Mouse (Mus musculus) thymus, adult 2 months (tissue): ENCODE measurements around the gene Zcchc14.

Source experiments
- CTCF ChIP-seq: fragments of 200-500 bp; IDR thresholded peaks from 2 replicates; pipeline ENCODE4 v1.5.1; 2012; ENCODE audit warnings: mild to moderate bottlenecking, control low read depth, low read length, moderate library complexity, borderline replicate concordance; ENCODE audit not compliant: control insufficient read depth, poor library complexity, insufficient read depth; ENCODE audit errors: extremely low read depth
- POLR2A ChIP-seq: fragments of 200-500 bp; IDR thresholded peaks from 2 replicates; pipeline ENCODE4 v1.6.1; 2012; ENCODE audit warnings: mild to moderate bottlenecking, low read length, control low read depth, moderate library complexity; ENCODE audit not compliant: control insufficient read depth, poor library complexity, insufficient read depth; ENCODE audit errors: extremely low read depth

GRCm38 (mm10) chr8:121675701-121676100 lies 23.0 kb upstream of the Zcchc14 start:
- TF ChIP-seq CTCF = no peak
- TF ChIP-seq POLR2A = no peak
